Mouse (Mus musculus) limb, embryonic 12.5 days (tissue): ENCODE data around the gene Atp8b2. TPM values are rescaled to one million over a fixed set of nuclear protein-coding genes. Genes with fewer than 3 reads are reported as not detected.

Experiments
- ATAC-seq: fragments of 200-750 bp; cut with Nextera tagmentation; 2 replicates; pipeline ENCODE4 v1.8.0; 2017; ENCODE audit warnings: low read depth, moderate TSS enrichment; ENCODE audit not compliant: insufficient number of reproducible peaks, insufficient read depth, low FRiP score, low TSS enrichment
- H3K27ac ChIP-seq: fragments of 300-500 bp; sonication (generic); 2 replicates; pipeline ENCODE4 v1.5.1; 2016; ENCODE audit warnings: mild to moderate bottlenecking, moderate library complexity
- H3K27me3 ChIP-seq: fragments of 300-500 bp; sonication (generic); 2 replicates; pipeline ENCODE4 v1.6.1; 2016; ENCODE audit warnings: mild to moderate bottlenecking, moderate library complexity
- H3K36me3 ChIP-seq: fragments of 300-500 bp; sonication (generic); 2 replicates; pipeline ENCODE4 v1.6.1; 2016; ENCODE audit warnings: mild to moderate bottlenecking, moderate library complexity
- H3K4me1 ChIP-seq: fragments of 300-500 bp; sonication (generic); replicated peaks from 2 replicates; pipeline ENCODE4 v1.6.1; 2016
- H3K4me2 ChIP-seq: fragments of 300-500 bp; sonication (generic); 2 replicates; pipeline ENCODE4 v1.6.1; 2016; ENCODE audit warnings: mild to moderate bottlenecking, moderate library complexity
- H3K4me3 ChIP-seq: fragments of 300-500 bp; sonication (generic); replicated peaks from 2 replicates; pipeline ENCODE4 v1.5.1; 2016; ENCODE audit warnings: mild to moderate bottlenecking
- H3K9ac ChIP-seq: fragments of 300-500 bp; sonication (generic); replicated peaks from 2 replicates; pipeline ENCODE4 v1.6.1; 2016; ENCODE audit warnings: mild to moderate bottlenecking, moderate library complexity
- H3K9me3 ChIP-seq: fragments of 300-500 bp; sonication (generic); 2 replicates; pipeline ENCODE4 v1.6.1; 2016; ENCODE audit warnings: mild to moderate bottlenecking, moderate library complexity
- whole genome bisulfite sequencing: fragments of 180-500 bp; shearing (Covaris S2); methylation state at CpG from one replicate; pipeline ENCODE4 v1.1.7; 2016; 5-methylcytosine and 5-hydroxymethylcytosine counted together
- polyA plus RNA-seq: library from polyadenylated mRNA; unstranded; fragments of >200 nt; fragmentation: Nextera tagmentation; extraction: Ambion mirVana; gene quantifications from 2 replicates; pipeline ENCODE4 v1.2.1, GENCODE M21; 2016

Gene Atp8b2
- 20.7 and 24.4 TPM in 2 replicates for polyA plus RNA-seq

DNA sequence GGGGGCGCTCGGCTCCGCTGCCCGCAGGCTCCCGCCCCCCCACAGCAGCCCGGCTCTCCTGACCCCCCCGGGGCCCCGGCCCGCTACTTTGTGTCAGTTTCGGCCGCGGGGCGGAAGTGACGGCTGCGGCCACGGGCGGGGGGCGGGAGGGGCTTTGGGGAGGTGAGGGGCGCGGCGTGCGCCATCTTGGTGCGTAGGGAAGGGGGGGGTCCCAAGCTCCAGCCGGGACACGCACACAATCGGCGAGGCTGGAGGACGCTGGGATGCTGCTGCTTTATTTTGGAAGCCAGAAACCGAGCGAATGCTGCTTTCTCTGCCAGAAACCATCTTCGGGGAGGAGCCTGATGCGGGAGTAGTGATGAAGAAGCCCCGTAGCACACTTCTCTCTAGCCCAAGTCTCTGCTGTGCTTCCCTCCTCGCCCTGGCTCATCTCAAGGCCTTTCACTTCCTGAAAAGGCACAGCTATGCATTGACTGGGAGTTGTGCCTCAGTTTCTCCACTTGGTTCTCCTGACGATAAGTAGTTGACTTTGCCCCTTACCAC is at the start of gene Atp8b2:
Atp8b2 (minus strand) TSS at position 288 of the 543 bp plus-strand sequence.
- peaks cover 37% of the 10 kb centered on the region for H3K4me1 ChIP-seq

DNA sequence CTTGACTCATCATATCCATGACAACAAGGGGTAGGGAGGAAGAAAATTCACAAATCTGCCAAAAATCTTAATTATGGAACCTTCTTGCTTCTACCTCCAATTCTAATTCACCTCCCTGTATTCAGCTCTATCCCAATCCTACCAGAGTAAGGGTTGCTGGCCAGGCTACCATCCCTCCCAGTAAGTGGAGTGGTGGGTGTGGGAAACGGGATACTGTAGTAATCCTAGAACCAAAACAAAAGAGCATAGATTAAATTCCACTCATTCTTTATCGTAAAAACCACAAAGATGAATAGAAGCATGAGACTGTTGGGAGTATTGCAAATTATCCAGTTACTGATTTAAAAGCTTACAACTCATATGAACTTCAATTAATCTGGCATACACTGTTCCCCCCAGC is 47.0 kb upstream of the Atp8b2 start:
- Histone ChIP-seq H3K9ac (no peak overlapping the region), H3K27ac (no peak overlapping the region), H3K27me3 (no peaks in the 10 kb centered on the region), H3K4me3 (no peak overlapping the region), H3K9me3 (no peaks in the 10 kb centered on the region), H3K36me3 (peaks cover 98% of the 10 kb centered on the region), H3K4me1 (no peaks in the 10 kb centered on the region), H3K4me2 (no peak overlapping the region)
- WGBS = 93% methylated on average over 2 of the region's 2 CpGs
- no peak for ATAC-seq

More for the DNA sequence above, at the start of gene Atp8b2:
- peak within 1 kb of the TSS; percentile 97 for H3K4me3 ChIP-seq
- 0% methylated on average over 27 of the region's 35 CpGs for WGBS
- peak; percentile 40 for ATAC-seq
- H3K4me2 ChIP-seq = peak within 1 kb of the TSS; percentile 98
- no peaks in the 10 kb centered on the region for H3K9me3 ChIP-seq
- H3K27me3 ChIP-seq = no peaks in the 10 kb centered on the region
- peak within 1 kb of the TSS; percentile 94 for H3K9ac ChIP-seq
- H3K27ac ChIP-seq = peak within 1 kb of the TSS; percentile 94
- H3K36me3 ChIP-seq = peaks cover 24% of the 10 kb centered on the region

DNA sequence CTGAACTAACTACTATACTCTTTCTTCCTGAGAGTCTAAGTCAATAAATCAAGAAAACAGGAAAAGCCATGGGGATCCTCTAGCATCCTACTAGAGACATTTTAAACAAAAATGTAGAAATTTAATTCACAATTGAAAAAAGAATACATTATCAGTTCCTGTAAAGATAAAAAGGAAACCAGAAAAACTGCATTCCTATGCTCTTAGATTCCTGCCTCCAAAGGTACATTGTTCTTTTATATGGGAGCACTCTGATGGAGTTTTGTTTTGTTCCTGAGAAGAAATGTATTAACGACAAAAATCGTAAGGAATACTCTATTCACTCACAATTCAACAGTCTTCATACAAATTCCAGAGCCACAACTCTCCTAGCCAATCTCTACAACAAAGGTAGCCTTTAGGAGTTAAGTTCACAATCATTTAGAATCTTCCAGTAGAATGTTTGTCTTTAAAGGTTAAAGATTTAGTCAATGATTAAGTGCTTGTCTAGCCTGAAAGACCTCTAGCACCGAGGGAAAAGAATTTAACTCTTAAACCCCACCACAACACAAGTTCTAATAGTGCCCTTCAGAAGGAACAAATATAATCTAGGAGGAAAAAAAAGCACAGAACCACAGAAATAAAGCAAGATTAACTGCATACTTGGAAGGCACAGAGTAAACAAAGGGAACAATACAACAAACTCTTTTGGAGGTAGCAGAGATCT is 40.9 kb upstream of the Atp8b2 start:
- 46% methylated on average over 3 of the region's 3 CpGs for WGBS
- no peaks in the 10 kb centered on the region for H3K27me3 ChIP-seq
- no peaks in the 10 kb centered on the region for H3K9me3 ChIP-seq
- H3K4me2 ChIP-seq = no peak overlapping the region
- H3K27ac ChIP-seq = no peak overlapping the region
- ATAC-seq = no peak
- H3K9ac ChIP-seq = no peak overlapping the region
- H3K4me3 ChIP-seq = no peak overlapping the region
- H3K36me3 ChIP-seq = peaks cover 86% of the 10 kb centered on the region
- H3K4me1 ChIP-seq = peaks cover 14% of the 10 kb centered on the region

DNA sequence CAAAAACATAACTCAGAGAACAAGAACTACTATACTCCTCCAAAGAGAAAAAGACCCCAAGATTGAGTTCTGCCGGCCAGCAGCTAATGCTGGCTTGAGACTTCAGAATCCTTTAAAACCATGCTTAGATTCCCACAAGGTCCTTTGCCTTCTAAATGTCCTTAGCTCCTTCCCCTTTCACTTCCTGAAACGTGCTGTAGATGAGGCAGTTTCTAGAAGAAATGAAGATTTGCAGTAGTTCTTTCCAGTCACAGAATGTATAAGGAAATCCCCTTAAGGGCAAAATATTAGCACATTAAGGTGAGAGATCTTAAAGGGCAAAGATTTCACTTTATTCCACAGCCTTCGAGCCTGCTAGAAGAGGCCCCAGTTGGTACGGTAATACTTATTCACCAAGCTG is 36.5 kb upstream of the Atp8b2 start:
- H3K36me3 ChIP-seq = peaks cover 64% of the 10 kb centered on the region

DNA sequence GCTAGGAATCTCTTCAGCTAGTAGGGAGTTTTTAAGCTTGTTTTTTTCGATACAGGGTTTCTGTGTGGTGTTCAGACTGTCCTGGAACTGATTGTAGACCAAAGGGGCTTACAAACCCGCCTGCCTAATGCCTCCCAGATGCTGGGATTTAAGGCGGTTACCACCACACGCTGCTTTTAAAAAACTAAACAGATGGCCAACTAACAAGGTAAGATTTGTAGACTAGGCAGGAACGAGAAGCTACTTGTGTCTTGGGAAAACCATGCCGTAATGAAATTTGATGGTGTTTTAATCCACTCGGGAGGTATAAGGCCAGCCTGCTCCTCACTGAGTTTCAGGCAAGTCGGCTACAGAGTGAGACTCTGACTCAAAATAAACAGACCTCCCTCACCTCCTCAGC is 35.8 kb upstream of the Atp8b2 start:
- ATAC-seq = peak; percentile 83
- Histone ChIP-seq H3K27ac (peak overlapping the region; percentile 98), H3K36me3 (peaks cover 64% of the 10 kb centered on the region), H3K9ac (peak overlapping the region; percentile 81), H3K4me3 (peak overlapping the region; percentile 76), H3K4me1 (peaks cover 14% of the 10 kb centered on the region), H3K27me3 (no peaks in the 10 kb centered on the region), H3K9me3 (no peaks in the 10 kb centered on the region), H3K4me2 (peak overlapping the region; percentile 78)
- WGBS = 5% methylated on average over 8 of the region's 8 CpGs

More for the DNA sequence above, 36.5 kb upstream of the Atp8b2 start:
- Histone ChIP-seq H3K27me3 (no peaks in the 10 kb centered on the region), H3K9ac (peak overlapping the region; percentile 81; the same call in 1 of the 2 replicates), H3K4me3 (0 out of 2 replicates have a peak overlapping the region, but pooled peaks have one; percentile 76), H3K9me3 (no peaks in the 10 kb centered on the region), H3K4me1 (peaks cover 14% of the 10 kb centered on the region), H3K27ac (peak overlapping the region; percentile 98), H3K4me2 (peak overlapping the region; percentile 78)
- WGBS = 81% methylated on average over 4 of the region's 4 CpGs
- no peak for ATAC-seq

DNA sequence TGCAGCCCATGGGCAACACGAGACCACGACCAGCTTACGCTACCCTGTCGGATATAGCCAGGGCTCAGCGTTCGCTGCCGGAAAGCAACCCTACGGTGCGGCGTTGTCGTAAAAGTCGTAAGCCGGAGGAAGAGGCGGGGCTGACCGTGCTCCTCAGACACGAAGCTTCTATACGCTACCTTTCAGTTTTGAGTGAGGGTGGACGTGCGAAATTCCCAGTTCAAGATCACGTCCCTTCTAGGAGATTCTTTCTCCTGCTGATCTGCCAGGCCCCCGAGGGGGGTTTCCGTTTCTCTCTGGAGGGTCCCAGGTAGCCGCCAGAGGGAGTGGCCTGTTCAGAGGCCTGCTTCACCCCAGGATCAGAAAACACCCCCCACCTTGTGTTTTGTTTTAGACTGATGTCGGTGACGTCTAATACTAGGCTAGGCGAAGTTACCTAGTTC is 35.3 kb upstream of the Atp8b2 start, which contains the start of gene Hax1:
Hax1 (minus strand) TSS at position 169 of the 443 bp plus-strand sequence.
- under 1% methylated on average over 26 of the region's 26 CpGs for WGBS
- H3K36me3 ChIP-seq = peaks cover 65% of the 10 kb centered on the region
- H3K27me3 ChIP-seq = no peaks in the 10 kb centered on the region
- H3K4me2 ChIP-seq = peak within 1 kb of the TSS; percentile 78
- H3K9ac ChIP-seq = peak within 1 kb of the TSS; percentile 81
- H3K4me1 ChIP-seq = peaks cover 14% of the 10 kb centered on the region
- H3K9me3 ChIP-seq = no peaks in the 10 kb centered on the region
- H3K4me3 ChIP-seq = peak within 1 kb of the TSS; percentile 76
- ATAC-seq = peak; percentile 90
- peak within 1 kb of the TSS; percentile 98 for H3K27ac ChIP-seq

DNA sequence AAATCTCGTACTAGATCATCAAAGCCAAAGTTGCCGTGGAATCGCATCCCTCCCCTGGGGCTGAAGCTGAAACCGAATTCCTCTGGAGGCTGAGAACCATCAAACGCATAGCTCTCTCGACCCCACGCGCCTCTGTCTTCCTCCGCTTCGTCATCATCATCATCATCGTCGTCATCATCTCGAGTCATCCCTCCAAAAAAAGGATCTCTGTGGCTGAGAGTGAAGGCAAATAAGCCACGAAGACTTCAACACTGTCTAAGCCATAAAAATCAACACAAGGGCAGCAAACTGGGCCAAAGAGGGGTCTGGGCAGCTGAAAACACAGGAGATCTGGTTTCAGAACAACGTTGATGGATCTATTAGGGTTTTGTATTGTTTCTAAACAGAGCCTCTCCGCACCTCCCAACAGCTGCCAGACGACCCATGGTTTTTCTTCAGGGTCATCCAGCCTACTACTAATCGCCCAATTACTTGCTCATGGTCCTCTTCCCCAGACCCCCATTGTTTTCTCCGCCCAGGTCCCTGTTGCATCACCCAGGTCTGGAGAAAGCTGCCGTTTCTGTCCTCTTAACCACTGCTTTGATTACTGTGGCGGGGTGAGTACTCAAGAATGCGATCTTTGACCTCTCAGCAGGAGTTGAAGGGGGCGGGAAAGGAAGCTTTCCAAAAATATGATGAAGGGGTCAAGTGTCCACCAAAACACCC is 34.6 kb upstream of the Atp8b2 start:
- Histone ChIP-seq H3K4me2 (peak overlapping the region; percentile 78), H3K27ac (peak overlapping the region; percentile 98), H3K9me3 (no peaks in the 10 kb centered on the region), H3K4me1 (peaks cover 14% of the 10 kb centered on the region), H3K4me3 (peak overlapping the region; percentile 76), H3K27me3 (no peaks in the 10 kb centered on the region), H3K36me3 (peaks cover 63% of the 10 kb centered on the region), H3K9ac (peak overlapping the region; percentile 81)
- WGBS = 5% methylated on average over 23 of the region's 23 CpGs
- peak; percentile 2; the same call in 1 of the 2 replicates for ATAC-seq

DNA sequence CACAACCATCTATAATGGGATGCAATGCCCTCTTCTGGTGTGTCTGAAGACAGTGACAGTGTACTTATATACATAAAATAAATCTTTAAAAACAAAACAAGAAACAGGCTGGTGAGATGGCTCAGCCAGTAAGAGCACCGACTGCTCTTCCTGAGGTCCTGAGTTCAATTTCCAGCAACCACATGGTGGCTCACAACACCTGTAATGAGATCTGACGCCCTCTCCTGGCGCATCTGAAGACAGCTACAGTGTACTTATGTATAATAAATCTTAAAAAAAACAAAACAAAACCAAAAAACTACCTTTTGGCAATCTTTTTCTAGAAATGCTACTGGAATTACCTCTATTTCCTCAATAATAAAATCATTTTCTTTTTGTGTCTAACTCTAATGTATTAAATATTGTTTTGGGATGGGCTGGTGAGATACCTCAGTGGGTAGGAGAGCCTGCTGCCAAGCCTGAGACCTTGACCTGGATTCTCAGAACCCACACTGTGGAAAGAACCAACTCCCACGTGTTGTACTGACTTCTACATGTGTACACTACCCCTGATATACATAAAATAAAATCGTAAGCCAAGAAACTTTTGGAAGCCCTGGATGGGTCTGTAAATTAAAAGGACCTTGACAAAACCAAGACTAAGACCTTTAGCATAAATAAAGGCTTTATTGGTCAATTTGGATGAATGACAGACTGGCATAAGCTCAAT is 31.7 kb upstream of the Atp8b2 start:
- no peak for ATAC-seq
- Histone ChIP-seq H3K9ac (no peak overlapping the region), H3K4me2 (no peak overlapping the region), H3K4me1 (peaks cover 7% of the 10 kb centered on the region), H3K27me3 (no peaks in the 10 kb centered on the region), H3K9me3 (no peaks in the 10 kb centered on the region), H3K4me3 (no peak overlapping the region), H3K27ac (no peak overlapping the region), H3K36me3 (peaks cover 43% of the 10 kb centered on the region)
- 88% methylated on average over 5 of the region's 5 CpGs for WGBS

DNA sequence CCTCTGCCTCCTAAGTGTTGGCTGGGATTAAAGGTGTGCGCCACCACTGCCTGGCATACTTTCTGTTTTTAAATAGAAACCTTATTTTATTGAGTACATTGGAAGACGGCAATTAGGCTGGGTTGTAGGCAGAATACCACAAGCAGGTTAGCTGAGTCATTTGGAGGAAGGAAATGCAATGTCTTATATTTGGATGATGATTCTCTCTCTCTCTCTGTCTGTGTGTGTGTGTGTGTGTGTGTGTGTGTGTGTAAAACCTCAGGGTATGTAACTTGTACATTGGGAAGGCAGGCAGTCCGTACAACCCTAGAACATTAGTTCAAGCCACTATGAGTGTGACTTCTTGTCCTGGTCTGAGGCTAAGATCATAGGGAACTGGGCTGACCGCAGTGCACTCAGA is 24.5 kb upstream of the Atp8b2 start:
- H3K36me3 ChIP-seq = peaks cover 7% of the 10 kb centered on the region
- no peak overlapping the region for H3K4me3 ChIP-seq
- no peaks in the 10 kb centered on the region for H3K9me3 ChIP-seq
- H3K9ac ChIP-seq = no peak overlapping the region
- no peaks in the 10 kb centered on the region for H3K27me3 ChIP-seq
- no peak for ATAC-seq
- no peak overlapping the region for H3K27ac ChIP-seq
- no peak overlapping the region for H3K4me2 ChIP-seq
- 91% methylated on average over 4 of the region's 4 CpGs for WGBS
- H3K4me1 ChIP-seq = no peaks in the 10 kb centered on the region

DNA sequence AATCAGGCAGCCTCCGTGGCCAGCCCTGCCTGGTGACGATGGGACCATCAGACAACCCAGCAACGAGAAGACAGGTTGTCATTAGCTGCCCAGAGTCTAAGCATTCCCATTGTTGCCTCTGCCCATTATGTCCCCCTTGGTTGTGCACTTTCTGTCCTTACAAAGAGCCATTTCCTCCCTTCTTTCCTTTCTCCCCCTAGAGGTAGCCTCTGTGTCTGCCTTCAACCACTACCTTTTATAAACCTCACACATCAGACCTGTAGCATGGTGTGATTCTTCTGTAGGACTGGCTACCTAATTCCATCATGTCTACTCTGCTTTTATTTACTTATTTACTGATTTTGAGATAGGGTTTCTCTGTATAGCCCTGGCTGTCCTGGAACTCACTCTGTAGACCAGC is 23.9 kb upstream of the Atp8b2 start:
- no peak overlapping the region for H3K4me3 ChIP-seq
- no peak overlapping the region for H3K9ac ChIP-seq
- 65% methylated on average over 3 of the region's 3 CpGs for WGBS
- no peak for ATAC-seq
- H3K4me1 ChIP-seq = no peaks in the 10 kb centered on the region
- H3K4me2 ChIP-seq = no peak overlapping the region
- peaks cover 3% of the 10 kb centered on the region; the same call in 1 of the 2 replicates for H3K36me3 ChIP-seq
- no peaks in the 10 kb centered on the region for H3K9me3 ChIP-seq
- H3K27ac ChIP-seq = no peak overlapping the region
- H3K27me3 ChIP-seq = no peaks in the 10 kb centered on the region

DNA sequence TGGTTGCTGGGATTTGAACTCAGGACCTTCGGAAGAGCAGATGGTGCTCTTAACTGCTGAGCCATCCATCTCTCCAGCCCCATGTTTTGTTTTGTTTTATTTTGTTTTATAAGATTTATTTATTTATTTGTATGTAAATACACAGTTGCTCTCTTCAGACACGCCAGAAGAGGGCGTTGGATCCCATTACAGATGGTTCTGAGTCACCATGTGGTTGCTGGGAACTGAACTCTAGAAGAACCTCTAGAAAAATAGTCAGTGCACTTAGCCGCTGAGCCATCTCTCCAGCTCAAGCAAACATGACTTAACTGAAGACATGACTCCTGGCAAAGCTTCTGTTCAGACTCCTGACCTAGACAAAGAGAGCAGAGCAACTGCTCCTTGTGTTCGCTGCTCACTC is 19.1 kb upstream of the Atp8b2 start:
- H3K9me3 ChIP-seq = no peaks in the 10 kb centered on the region
- no peak overlapping the region for H3K27ac ChIP-seq
- no peak overlapping the region for H3K9ac ChIP-seq
- H3K27me3 ChIP-seq = no peaks in the 10 kb centered on the region
- no peaks in the 10 kb centered on the region for H3K36me3 ChIP-seq
- 73% methylated on average over 5 of the region's 5 CpGs for whole genome bisulfite sequencing
- H3K4me3 ChIP-seq = no peak overlapping the region
- no peak for ATAC-seq
- no peaks in the 10 kb centered on the region for H3K4me1 ChIP-seq
- no peak overlapping the region for H3K4me2 ChIP-seq
